Mouse (Mus musculus) lung, postnatal 4 days (tissue): ENCODE data around the gene Ppargc1a.

ENCODE experiments used
- DNase-seq, 2 experiments: peaks; one replicate each; pipeline ENCODE4 v3.0.0; 2021

Gene Ppargc1a

GRCm38 (mm10) chr5:51567659-51568058 lies at the start of gene Ppargc1a:
Ppargc1a (minus strand) TSS chr5:51567726.
- DNase-seq: no peak

GRCm38 (mm10) chr5:51616877-51617276 lies 49.4 kb upstream of the Ppargc1a start:
- no peak for DNase-seq

- no peak for DNase-seq
These were observed 44.5 kb upstream of the Ppargc1a start for GRCm38 (mm10) chr5:51612049-51612448.

- DNase-seq: no peak
These were observed 40.4 kb upstream of the Ppargc1a start for GRCm38 (mm10) chr5:51607686-51608480.

- DNase-seq: no peak
These were observed 32.0 kb upstream of the Ppargc1a start for GRCm38 (mm10) chr5:51599549-51599948.

GRCm38 (mm10) chr5:51595644-51596043 lies 28.1 kb upstream of the Ppargc1a start:
- DNase-seq: peak in 1 of 2 experiments; percentile 25

GRCm38 (mm10) chr5:51592206-51592605 lies 24.7 kb upstream of the Ppargc1a start:
- no peak for DNase-seq

GRCm38 (mm10) chr5:51591537-51592154 lies 24.1 kb upstream of the Ppargc1a start:
- peak; percentile 11 to 38 for DNase-seq

GRCm38 (mm10) chr5:51586187-51586586 lies 18.7 kb upstream of the Ppargc1a start:
- DNase-seq: no peak

GRCm38 (mm10) chr5:51584987-51585386 lies 17.5 kb upstream of the Ppargc1a start:
- DNase-seq: no peak

GRCm38 (mm10) chr5:51584186-51584585 lies 16.7 kb upstream of the Ppargc1a start:
- DNase-seq: no peak

- DNase-seq: no peak
These were observed 16.1 kb upstream of the Ppargc1a start for GRCm38 (mm10) chr5:51583632-51584031.

GRCm38 (mm10) chr5:51583030-51583429 lies 15.5 kb upstream of the Ppargc1a start:
- no peak for DNase-seq

GRCm38 (mm10) chr5:51582618-51583017 lies 15.1 kb upstream of the Ppargc1a start:
- DNase-seq: no peak

GRCm38 (mm10) chr5:51577594-51577993 lies 10.1 kb upstream of the Ppargc1a start:
- DNase-seq: no peak

GRCm38 (mm10) chr5:51573770-51574169 lies 6.2 kb upstream of the Ppargc1a start:
- DNase-seq: no peak

- DNase-seq: no peak
These were observed 718 bp upstream of the Ppargc1a start for GRCm38 (mm10) chr5:51568198-51568690.

GRCm38 (mm10) chr5:51565672-51566071 lies 1.9 kb downstream of the Ppargc1a start:
- DNase-seq: no peak

GRCm38 (mm10) chr5:51565038-51565437 lies 2.5 kb downstream of the Ppargc1a start:
- DNase-seq: no peak

- no peak for DNase-seq
These were observed 4.0 kb downstream of the Ppargc1a start for GRCm38 (mm10) chr5:51563574-51563973.

GRCm38 (mm10) chr5:51557607-51558278 lies 9.8 kb downstream of the Ppargc1a start:
- DNase-seq: no peak

- peak; percentile 42 to 64 for DNase-seq
These were observed 13.9 kb downstream of the Ppargc1a start for GRCm38 (mm10) chr5:51553671-51554070.

GRCm38 (mm10) chr5:51553251-51553650 lies 14.3 kb downstream of the Ppargc1a start:
- DNase-seq: no peak
